Mouse (Mus musculus) cerebral cortex, adult 2 months (tissue): ENCODE data around the gene Plk1.

ENCODE experiments used
- WGBS: fragments of 180-500 bp; shearing (Covaris S2); methylation state at CpG from one replicate; pipeline ENCODE4 v1.1.7; 2018; 5-methylcytosine and 5-hydroxymethylcytosine counted together

Plk1 gene

GRCm38 (mm10) chr7:122203936-122204335, 44.7 kb downstream of the Plk1 start:
- 54% methylated on average over 2 of the region's 2 CpGs for WGBS

GRCm38 (mm10) chr7:122206121-122206520, 46.9 kb downstream of the Plk1 start:
- 86% methylated on average over 2 of the region's 2 CpGs for WGBS

GRCm38 (mm10) chr7:122208276-122209021, 49.2 kb downstream of the Plk1 start:
- WGBS: 44% methylated on average over 7 of the region's 7 CpGs

- WGBS: 26% methylated on average over 20 of the region's 20 CpGs
Measured at GRCm38 (mm10) chr7:122219315-122219801, 60.1 kb downstream of the Plk1 start, which contains the start of gene Chp2. Gene Chp2, plus strand, starts transcription at chr7:122219496.
